18 mouse cellular contexts compared by ENCODE assay signal in the genomic region with DNA sequence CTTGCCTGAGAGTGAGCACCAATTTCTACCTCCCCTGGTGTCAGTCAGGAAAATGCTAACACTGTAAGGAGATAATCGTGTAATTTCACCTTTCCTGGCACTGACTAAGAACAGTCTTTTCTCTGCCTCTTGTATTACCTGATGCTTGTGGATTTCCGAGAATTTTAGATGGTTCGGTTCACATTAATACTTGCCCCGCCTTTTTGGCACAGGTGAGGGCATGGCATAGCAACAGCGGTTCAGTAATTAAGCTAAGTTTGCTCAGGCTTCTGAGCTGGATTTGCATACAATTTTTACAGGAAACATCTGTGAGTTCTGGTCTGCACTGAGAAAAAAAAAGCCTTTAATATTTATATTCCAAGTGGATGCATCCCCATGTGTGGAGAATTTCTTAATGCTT.
"Had no signal": no experiment of that assay in that cellular context is flagged by ENCODE, and none has a peak within 500 bp of the region (broad histone marks: within the 10 kb centered on the region; RNA-seq: fewer than 3 reads in every experiment).

No protein-coding gene starts in this region.

- H3K4me1 ChIP-seq: midbrain, embryonic 10.5 days; midbrain, embryonic 12.5 days; neural tube, embryonic 13.5 days; neural tube, embryonic 15.5 days had no signal

- DNase-seq: lung, adult 18-20 months; lung, embryonic 14.5 days; lung, postnatal 10 days; lung, postnatal 4 days; midbrain, embryonic 14.5 days; retina, postnatal 1 day; right cerebral cortex, adult 18-20 months; right cerebral cortex, postnatal 25 days; right cerebral cortex, postnatal 4 days; spleen, adult 18-20 months; thymus, adult 18-20 months; thymus, postnatal 14 days; thymus, postnatal 36 days had no signal

- H3K27ac ChIP-seq: midbrain, embryonic 10.5 days; midbrain, embryonic 12.5 days; neural tube, embryonic 13.5 days; neural tube, embryonic 15.5 days had no signal

- H3K4me2 ChIP-seq: lung, embryonic 14.5 days; midbrain, embryonic 12.5 days; neural tube, embryonic 13.5 days; neural tube, embryonic 15.5 days had no signal

- H3K9ac ChIP-seq: lung, embryonic 14.5 days; midbrain, embryonic 12.5 days; neural tube, embryonic 13.5 days; neural tube, embryonic 15.5 days had no signal

- H3K27me3 ChIP-seq: midbrain, embryonic 12.5 days; neural tube, embryonic 13.5 days; neural tube, embryonic 15.5 days had no signal

- H3K36me3 ChIP-seq: midbrain, embryonic 10.5 days; midbrain, embryonic 12.5 days; neural tube, embryonic 13.5 days; neural tube, embryonic 15.5 days had no signal

- H3K4me3 ChIP-seq: midbrain, embryonic 10.5 days; midbrain, embryonic 12.5 days; myocyte; neural tube, embryonic 13.5 days; neural tube, embryonic 15.5 days had no signal

- H3K9me3 ChIP-seq: neural tube, embryonic 13.5 days; neural tube, embryonic 15.5 days had no signal
